Comparison of ENCODE assay signal across 22 mouse cellular contexts in the genomic region with DNA sequence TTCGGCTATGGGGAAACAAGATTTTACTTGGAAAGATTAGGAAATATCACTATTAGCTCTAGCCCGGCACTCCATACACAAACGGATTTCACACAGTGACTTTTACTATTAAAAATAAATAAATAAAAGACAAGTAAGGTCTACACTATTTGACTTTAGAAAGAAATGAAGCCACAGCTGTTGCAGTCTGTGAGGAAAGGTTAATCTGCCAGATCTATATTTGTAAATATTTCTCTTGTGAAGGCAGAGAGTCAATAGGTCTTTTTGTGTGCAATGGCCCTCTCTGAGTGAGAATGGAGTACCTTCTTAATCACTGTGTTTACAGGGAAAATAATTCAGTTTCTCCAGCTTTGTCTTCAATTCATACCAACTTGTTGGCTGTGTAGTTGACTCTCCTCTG.
DNase-seq lines count a peak whose midpoint lies in the region; ATAC-seq and TF ChIP-seq lines count a peak whose summit lies in the region.
"Had no signal": no experiment of that assay in that cellular context is flagged by ENCODE, and none has a peak within 500 bp of the region (broad histone marks: within the 10 kb centered on the region; RNA-seq: fewer than 3 reads in every experiment).

No protein-coding gene starts in this region.

- TF ChIP-seq CTCF in liver, postnatal 0 days (IDR thresholded peaks at IDR 0.05; ENCODE audit: low read depth) = no peak

- WGBS in limb, embryonic 12.5 days = 46% methylated on average over 3 of the region's 3 CpGs
- WGBS in limb, embryonic 10.5 days = 58% methylated on average over 3 of the region's 3 CpGs
- 49% methylated on average over 3 of the region's 3 CpGs for WGBS in liver, postnatal 0 days (ENCODE audit: insufficient replicate concordance)
- 78% methylated on average over 3 of the region's 3 CpGs for WGBS in midbrain, embryonic 11.5 days
- 83% methylated on average over 3 of the region's 3 CpGs for WGBS in midbrain, embryonic 10.5 days

- H3K4me3 ChIP-seq in limb, embryonic 12.5 days (replicated peaks) = no peak overlapping the region
- H3K4me3 ChIP-seq in limb, embryonic 10.5 days = no peak overlapping the region
- H3K4me3 ChIP-seq in liver, postnatal 0 days (ENCODE audit: low read depth, low read length) = no peak overlapping the region
- H3K4me3 ChIP-seq in midbrain, embryonic 11.5 days (ENCODE audit: low read depth, low read length) = no peak overlapping the region
- no peak overlapping the region for H3K4me3 ChIP-seq in midbrain, embryonic 10.5 days
- H3K4me3 ChIP-seq: embryonic facial prominence, embryonic 12.5 days; erythroblast, embryonic 14.5 days; forebrain, embryonic 10.5 days; forebrain, embryonic 12.5 days had no signal

- no peak for ATAC-seq in limb, embryonic 12.5 days (ENCODE audit: insufficient number of reproducible peaks, insufficient read depth, low FRiP score, low TSS enrichment, low read depth)
- ATAC-seq in liver, postnatal 0 days = peak; percentile 78
- ATAC-seq in midbrain, embryonic 11.5 days (ENCODE audit: low FRiP score) = no peak
- ATAC-seq: forebrain, embryonic 16.5 days had no signal

- peaks cover 23% of the 10 kb centered on the region for H3K4me1 ChIP-seq in limb, embryonic 12.5 days (replicated peaks)
- H3K4me1 ChIP-seq in limb, embryonic 10.5 days = peaks cover 18% of the 10 kb centered on the region
- H3K4me1 ChIP-seq in liver, postnatal 0 days (ENCODE audit: insufficient read depth) = peaks cover 5% of the 10 kb centered on the region
- no peaks in the 10 kb centered on the region for H3K4me1 ChIP-seq in midbrain, embryonic 11.5 days (ENCODE audit: control insufficient read depth, insufficient read depth, low read length)
- H3K4me1 ChIP-seq in midbrain, embryonic 10.5 days = peaks cover 4% of the 10 kb centered on the region; the same call in 1 of the 2 replicates
- H3K4me1 ChIP-seq: embryonic facial prominence, embryonic 12.5 days; forebrain, embryonic 10.5 days; forebrain, embryonic 12.5 days had no signal

- H3K9ac ChIP-seq in limb, embryonic 12.5 days (replicated peaks) = no peak overlapping the region
- H3K9ac ChIP-seq in liver, postnatal 0 days (replicated peaks) = no peak overlapping the region
- no peak overlapping the region for H3K9ac ChIP-seq in midbrain, embryonic 11.5 days (ENCODE audit: low read length)
- H3K9ac ChIP-seq: embryonic facial prominence, embryonic 12.5 days; forebrain, embryonic 12.5 days had no signal

- H3K36me3 ChIP-seq in limb, embryonic 12.5 days = no peaks in the 10 kb centered on the region
- no peaks in the 10 kb centered on the region for H3K36me3 ChIP-seq in limb, embryonic 10.5 days
- no peaks in the 10 kb centered on the region for H3K36me3 ChIP-seq in liver, postnatal 0 days (replicated peaks; ENCODE audit: insufficient read depth, low read length)
- no peaks in the 10 kb centered on the region for H3K36me3 ChIP-seq in midbrain, embryonic 11.5 days (ENCODE audit: control insufficient read depth, insufficient read depth, low read length)
- no peaks in the 10 kb centered on the region for H3K36me3 ChIP-seq in midbrain, embryonic 10.5 days
- H3K36me3 ChIP-seq: embryonic facial prominence, embryonic 12.5 days; forebrain, embryonic 10.5 days; forebrain, embryonic 12.5 days had no signal

- H3K4me2 ChIP-seq in limb, embryonic 12.5 days = no peak overlapping the region
- H3K4me2 ChIP-seq in liver, postnatal 0 days (ENCODE audit: low read depth, low read length) = no peak overlapping the region
- H3K4me2 ChIP-seq in midbrain, embryonic 11.5 days = no peak overlapping the region
- H3K4me2 ChIP-seq: embryonic facial prominence, embryonic 12.5 days; forebrain, embryonic 12.5 days had no signal

- no peak for TF ChIP-seq EP300 in liver, postnatal 0 days (IDR thresholded peaks at IDR 0.05; ENCODE audit: low read depth)

- DNase-seq in limb, embryonic 10.5 days (ENCODE audit: low spot score) = no peak
- no peak for DNase-seq in liver, postnatal 0 days
- DNase-seq in liver = no peak
- peak; percentile 54 for DNase-seq in midbrain, embryonic 11.5 days (ENCODE audit: low spot score, missing footprints)
- no peak for DNase-seq in midbrain, embryonic 10.5 days (ENCODE audit: low spot score)
- no peak for DNase-seq in left cerebral cortex, adult 18-20 months (ENCODE audit: low spot score in 2 of 2)
- DNase-seq: adrenal gland, adult 2 months; adrenal gland, postnatal 10 days; adrenal gland, postnatal 25 days; cerebellum, adult 11 months; cerebellum, adult 18-20 months; cerebellum, adult 8-10 months; cerebellum, adult 9-11 months; cerebellum, postnatal 14 days; cerebellum, postnatal 36 days; embryo, embryonic 11 days had no signal

- H3K27ac ChIP-seq in limb, embryonic 12.5 days = 0 out of 2 replicates have a peak overlapping the region, but pooled peaks have one; percentile 18
- H3K27ac ChIP-seq in limb, embryonic 10.5 days = no peak overlapping the region
- H3K27ac ChIP-seq in liver, postnatal 0 days (ENCODE audit: low read depth) = peak overlapping the region; percentile 40; the same call in 1 of the 2 replicates
- H3K27ac ChIP-seq in midbrain, embryonic 11.5 days (ENCODE audit: low read depth, low read length) = no peak overlapping the region
- no peak overlapping the region for H3K27ac ChIP-seq in midbrain, embryonic 10.5 days (replicated peaks)
- H3K27ac ChIP-seq: embryonic facial prominence, embryonic 12.5 days; forebrain, embryonic 10.5 days; forebrain, embryonic 12.5 days had no signal

- H3K9me3 ChIP-seq in limb, embryonic 12.5 days = no peaks in the 10 kb centered on the region
- no peaks in the 10 kb centered on the region for H3K9me3 ChIP-seq in limb, embryonic 10.5 days (replicated peaks)
- H3K9me3 ChIP-seq in liver, postnatal 0 days (ENCODE audit: low read length) = no peaks in the 10 kb centered on the region
- no peaks in the 10 kb centered on the region for H3K9me3 ChIP-seq in midbrain, embryonic 11.5 days (ENCODE audit: control insufficient read depth, low read length)
- H3K9me3 ChIP-seq in midbrain, embryonic 10.5 days (replicated peaks) = no peaks in the 10 kb centered on the region
- H3K9me3 ChIP-seq: embryonic facial prominence, embryonic 12.5 days; forebrain, embryonic 10.5 days; forebrain, embryonic 12.5 days had no signal

- H3K27me3 ChIP-seq in limb, embryonic 12.5 days = no peaks in the 10 kb centered on the region
- no peaks in the 10 kb centered on the region for H3K27me3 ChIP-seq in limb, embryonic 10.5 days (ENCODE audit: low read depth, poor library complexity, severe bottlenecking)
- no peaks in the 10 kb centered on the region for H3K27me3 ChIP-seq in liver, postnatal 0 days (ENCODE audit: insufficient read depth, low read length)
- H3K27me3 ChIP-seq in midbrain, embryonic 11.5 days (ENCODE audit: control insufficient read depth, insufficient read depth, low read length) = no peaks in the 10 kb centered on the region
- no peaks in the 10 kb centered on the region for H3K27me3 ChIP-seq in midbrain, embryonic 10.5 days (ENCODE audit: low read depth, poor library complexity, severe bottlenecking)
- H3K27me3 ChIP-seq: embryonic facial prominence, embryonic 12.5 days had no signal

Comparison
In these comparisons a context has a peak if more than half of its experiments do, and no peak if none do; other contexts are left out.
1. H3K27ac ChIP-seq: peak in limb, embryonic 12.5 days (single experiment) and liver, postnatal 0 days (single experiment); none in limb, embryonic 10.5 days (single experiment), midbrain, embryonic 11.5 days (single experiment) and midbrain, embryonic 10.5 days (single experiment).